Mouse (Mus musculus) myocyte (in vitro differentiated cells): ENCODE results near the gene Olfr205.

Experiments
- E2F4 ChIP-seq: IDR thresholded peaks from one replicate; pipeline ENCODE4 v1.6.1; 2011; ENCODE audit warnings: mild to moderate bottlenecking, control low read depth, moderate library complexity; ENCODE audit not compliant: insufficient read depth
- MAX ChIP-seq: IDR thresholded peaks from one replicate; pipeline ENCODE4 v1.6.1; 2011; ENCODE audit warnings: low read depth, mild to moderate bottlenecking, control low read depth
- MYOG ChIP-seq, 3 experiments: IDR thresholded peaks; one replicate each; pipeline ENCODE4 v1.6.1; 2011; ENCODE audit warnings: control low read depth in 2 of 3, low read depth in 2 of 3, mild to moderate bottlenecking in 2 of 3; ENCODE audit not compliant: insufficient read length in 2 of 3, control insufficient read depth in 1 of 3, insufficient read depth in 1 of 3
- POLR2A ChIP-seq: IDR thresholded peaks from one replicate; pipeline ENCODE4 v1.6.1; 2011; ENCODE audit warnings: low read depth, mild to moderate bottlenecking, control low read depth, moderate library complexity; ENCODE audit not compliant: insufficient read length
- TCF12 ChIP-seq: IDR thresholded peaks from one replicate; pipeline ENCODE4 v1.6.1; 2011; ENCODE audit warnings: mild to moderate bottlenecking, control low read depth; ENCODE audit not compliant: poor library complexity, insufficient read depth, severe bottlenecking

- TF ChIP-seq MYOG (IDR thresholded peaks at IDR 0.05; ENCODE audit: control insufficient read depth in 1 of 3, insufficient read depth in 1 of 3, insufficient read length in 2 of 3, low read depth in 2 of 3) (no peak), MAX (no peak), POLR2A (no peak), E2F4 (no peak), TCF12 (no peak)
Observed at GRCm38 (mm10) chr16:59283476-59283875, 47.5 kb downstream of the Olfr205 start.
